Mouse (Mus musculus) mouse embryonic stem cell (cell line): Measurements from ENCODE around the gene Apmap.

Experiments
- in situ Hi-C, 2 experiments: fragments of 300-500 bp; cut with MboI; formaldehyde crosslinking; loops; 1 replicate in 1 of 2; 3 replicates in 1 of 2; pipeline ENCODE4 v1.14.3; 2019 to 2020; ENCODE audit warnings: low sequenced_read_pairs in 2 of 2, low pct_unique_long_range_greater_than_20kb in 1 of 2, mixed read lengths in 1 of 2; ENCODE audit not compliant: unreplicated experiment in 1 of 2

Apmap gene

GRCm38 (mm10) chr2:150627140-150627539 lies 18.8 kb upstream of the Apmap start:
- in situ Hi-C loops, result no loop called here

- in situ Hi-C loops, result no loop called here
These were observed 16.6 kb upstream of the Apmap start for GRCm38 (mm10) chr2:150624926-150625325.

GRCm38 (mm10) chr2:150623957-150624356 lies 15.6 kb upstream of the Apmap start:
- in situ Hi-C loops, result no loop called here

- in situ Hi-C loops, result no loop called here
These were observed 13.3 kb upstream of the Apmap start for GRCm38 (mm10) chr2:150621698-150622097.

GRCm38 (mm10) chr2:150610097-150610496 lies 1.7 kb upstream of the Apmap start:
- in situ Hi-C loops, result loop anchor here (5.0 kb wide), 1 partner anchor 62 kb away; no protein-coding TSS in a partner anchor

- in situ Hi-C loops, result loop anchor here in 1 of 2 experiments (5.0 kb wide), 1 partner anchor 138 kb away; the partner anchor contains the start of gene Entpd6
These were observed 649 bp upstream of the Apmap start for GRCm38 (mm10) chr2:150608872-150609560.

- in situ Hi-C loops, result loop anchor here in 1 of 2 experiments (5.0 kb wide), 1 partner anchor 140 kb away; the partner anchor contains the start of gene Entpd6
These were observed 1.3 kb downstream of the Apmap start for GRCm38 (mm10) chr2:150607086-150607485.

GRCm38 (mm10) chr2:150604802-150605201 lies 3.6 kb downstream of the Apmap start:
- in situ Hi-C loops, result loop anchor here in 1 of 2 experiments (5.0 kb wide), 1 partner anchor 142 kb away; the partner anchor contains the start of gene Entpd6

- in situ Hi-C loops, result no loop called here
These were observed 6.2 kb downstream of the Apmap start for GRCm38 (mm10) chr2:150602166-150602565.

- in situ Hi-C loops, result no loop called here
These were observed 8.1 kb downstream of the Apmap start for GRCm38 (mm10) chr2:150600263-150600662.

GRCm38 (mm10) chr2:150595411-150596190 lies 12.8 kb downstream of the Apmap start:
- in situ Hi-C loops, result no loop called here

- in situ Hi-C loops, result no loop called here
These were observed 19.3 kb downstream of the Apmap start for GRCm38 (mm10) chr2:150589076-150589475.

- in situ Hi-C loops, result no loop called here
These were observed 28.7 kb downstream of the Apmap start for GRCm38 (mm10) chr2:150579628-150580027.

- in situ Hi-C loops, result no loop called here
These were observed 29.8 kb downstream of the Apmap start for GRCm38 (mm10) chr2:150578603-150579002.

- in situ Hi-C loops, result no loop called here
These were observed 32.1 kb downstream of the Apmap start for GRCm38 (mm10) chr2:150576256-150576655.

- in situ Hi-C loops, result no loop called here
These were observed 35.9 kb downstream of the Apmap start for GRCm38 (mm10) chr2:150572463-150572862.

- in situ Hi-C loops, result no loop called here
These were observed 37.6 kb downstream of the Apmap start for GRCm38 (mm10) chr2:150570761-150571160.

- in situ Hi-C loops, result no loop called here
These were observed 38.3 kb downstream of the Apmap start, which contains the start of gene Cst7 for GRCm38 (mm10) chr2:150569847-150570590. Gene Cst7, plus strand, starts transcription at chr2:150570415.

GRCm38 (mm10) chr2:150567051-150567450 lies 41.3 kb downstream of the Apmap start:
- in situ Hi-C loops, result no loop called here
